In genomic region chr6:40110729-40111128, GRCm38 (mm10) we compare ENCODE assay signal across 7 mouse cellular contexts.
"Had no signal": no experiment of that assay in that cellular context is flagged by ENCODE, and none has a peak within 500 bp of the region (broad histone marks: within the 10 kb centered on the region; RNA-seq: fewer than 3 reads in every experiment).

No protein-coding gene starts in this region.

- DNase-seq: lung, adult 2 months; lung, postnatal 14 days; lung, postnatal 36 days; right cerebral cortex, postnatal 14 days; thymus, adult 2 months; thymus, postnatal 25 days; thymus, postnatal 4 days had no signal
